Mouse (Mus musculus) liver, embryonic 11.5 days (tissue): Measurements from ENCODE around the gene Tmem127. TPM values are rescaled to one million over a fixed set of nuclear protein-coding genes. Genes with fewer than 3 reads are reported as not detected.

ENCODE experiments used
- ATAC-seq: fragments of 200-750 bp; cut with Nextera tagmentation; replicated peaks from 2 replicates; pipeline ENCODE4 v1.8.0; 2017; ENCODE audit warnings: moderate number of reproducible peaks, mild to moderate bottlenecking, moderate TSS enrichment, moderate library complexity; ENCODE audit not compliant: low FRiP score
- DNase-seq: peaks from one replicate; pipeline ENCODE4 v3.0.0-alpha.2; 2017; ENCODE audit warnings: low spot score
- H3K27ac ChIP-seq: fragments of 300-500 bp; sonication (generic); 2 replicates; pipeline ENCODE4 v1.5.1; 2014; ENCODE audit warnings: mild to moderate bottlenecking, low read depth, low read length, control low read depth
- H3K27me3 ChIP-seq: fragments of 300-500 bp; sonication (generic); replicated peaks from 2 replicates; pipeline ENCODE4 v1.6.1; 2014; ENCODE audit warnings: low read length, mixed read lengths; ENCODE audit not compliant: control insufficient read depth, insufficient read depth
- H3K36me3 ChIP-seq: fragments of 300-500 bp; sonication (generic); 2 replicates; pipeline ENCODE4 v1.6.1; 2014; ENCODE audit warnings: mild to moderate bottlenecking, low read length, moderate library complexity, mixed read lengths; ENCODE audit not compliant: control insufficient read depth, insufficient read depth
- H3K4me1 ChIP-seq: fragments of 300-500 bp; sonication (generic); replicated peaks from 2 replicates; pipeline ENCODE4 v1.6.1; 2014; ENCODE audit warnings: low read length, mixed read lengths; ENCODE audit not compliant: control insufficient read depth, insufficient read depth
- H3K4me2 ChIP-seq: fragments of 300-500 bp; sonication (generic); 2 replicates; pipeline ENCODE4 v1.6.1; 2014; ENCODE audit warnings: mild to moderate bottlenecking, control low read depth, moderate library complexity
- H3K4me3 ChIP-seq: fragments of 300-500 bp; sonication (generic); 2 replicates; pipeline ENCODE4 v1.5.1; 2014; ENCODE audit warnings: low read depth, low read length, control low read depth
- H3K9ac ChIP-seq: fragments of 300-500 bp; sonication (generic); 2 replicates; pipeline ENCODE4 v1.6.1; 2014; ENCODE audit warnings: low read depth, low read length, control low read depth
- H3K9me3 ChIP-seq: fragments of 300-500 bp; sonication (generic); 2 replicates; pipeline ENCODE4 v1.6.1; 2016; ENCODE audit warnings: low read length, inconsistent platforms, mixed read lengths; ENCODE audit not compliant: control insufficient read depth
- WGBS: fragments of 180-500 bp; shearing (Covaris S2); extraction: QIAGEN DNeasy Blood & Tissue Kit; methylation state at CpG from one replicate; pipeline ENCODE4 v1.1.7; 2014; 5-methylcytosine and 5-hydroxymethylcytosine counted together
- polyA plus RNA-seq: library from polyadenylated mRNA; unstranded; fragments of >200 nt; fragmentation: Nextera tagmentation; extraction: Ambion mirVana; gene quantifications from 2 replicates; pipeline ENCODE4 v1.2.1, GENCODE M21; 2014

Gene Tmem127
- polyA plus RNA-seq, 1 experiment from 2014 or later = 16.9 TPM

- H3K4me2 ChIP-seq = no peak overlapping the region
- no peaks in the 10 kb centered on the region for H3K27me3 ChIP-seq
- H3K4me3 ChIP-seq = no peak overlapping the region
- H3K36me3 ChIP-seq = peaks cover 80% of the 10 kb centered on the region
- DNase-seq (no peak), ATAC-seq (no peak)
- H3K4me1 ChIP-seq = no peaks in the 10 kb centered on the region
- H3K9ac ChIP-seq = no peak overlapping the region
- WGBS = 93% methylated on average over 3 of the region's 3 CpGs
- H3K9me3 ChIP-seq = no peaks in the 10 kb centered on the region
- H3K27ac ChIP-seq = no peak overlapping the region
These were observed 22.4 kb upstream of the Tmem127 start for GRCm38 (mm10) chr2:127225261-127225660.

GRCm38 (mm10) chr2:127237897-127238610 is 9.7 kb upstream of the Tmem127 start:
- WGBS = 90% methylated on average over 11 of the region's 11 CpGs
- no peak for ATAC-seq

GRCm38 (mm10) chr2:127240065-127240464 is 7.6 kb upstream of the Tmem127 start:
- H3K27ac ChIP-seq = no peak overlapping the region
- ATAC-seq (no peak), DNase-seq (no peak)
- no peaks in the 10 kb centered on the region for H3K9me3 ChIP-seq
- H3K4me3 ChIP-seq = no peak overlapping the region
- peaks cover 53% of the 10 kb centered on the region for H3K36me3 ChIP-seq
- H3K4me1 ChIP-seq = no peaks in the 10 kb centered on the region
- WGBS = 89% methylated on average over 2 of the region's 2 CpGs
- no peaks in the 10 kb centered on the region for H3K27me3 ChIP-seq
- no peak overlapping the region for H3K9ac ChIP-seq
- no peak overlapping the region for H3K4me2 ChIP-seq

More at GRCm38 (mm10) chr2:127237897-127238610, 9.7 kb upstream of the Tmem127 start:
- Histone ChIP-seq H3K36me3 (peaks cover 60% of the 10 kb centered on the region), H3K4me2 (no peak overlapping the region), H3K27me3 (no peaks in the 10 kb centered on the region), H3K4me1 (no peaks in the 10 kb centered on the region), H3K4me3 (no peak overlapping the region), H3K9me3 (no peaks in the 10 kb centered on the region), H3K27ac (no peak overlapping the region), H3K9ac (no peak overlapping the region)
- DNase-seq = no peak

- H3K36me3 ChIP-seq = peaks cover 8% of the 10 kb centered on the region
- peak; percentile 65 for DNase-seq
- H3K27ac ChIP-seq = peak overlapping the region; percentile 83
- H3K9ac ChIP-seq = peak overlapping the region; percentile 87
- peak overlapping the region; percentile 87 for H3K4me3 ChIP-seq
- H3K4me1 ChIP-seq = peaks cover 20% of the 10 kb centered on the region
- under 1% methylated on average over 39 of the region's 39 CpGs for WGBS
- H3K4me2 ChIP-seq = peak overlapping the region; percentile 98
- no peaks in the 10 kb centered on the region for H3K27me3 ChIP-seq
- no peaks in the 10 kb centered on the region for H3K9me3 ChIP-seq
- peak; percentile 61 for ATAC-seq
These were observed 761 bp downstream of the Tmem127 start for GRCm38 (mm10) chr2:127248334-127249004.

GRCm38 (mm10) chr2:127250291-127251008 is 2.7 kb downstream of the Tmem127 start:
- H3K27ac ChIP-seq = no peak overlapping the region
- no peaks in the 10 kb centered on the region for H3K27me3 ChIP-seq
- peaks cover 20% of the 10 kb centered on the region for H3K4me1 ChIP-seq
- no peak overlapping the region for H3K4me2 ChIP-seq
- no peak overlapping the region for H3K4me3 ChIP-seq
- H3K9me3 ChIP-seq = no peaks in the 10 kb centered on the region
- no peak for ATAC-seq
- DNase-seq = no peak
- H3K9ac ChIP-seq = no peak overlapping the region
- 79% methylated on average over 9 of the region's 9 CpGs for WGBS
- peaks cover 2% of the 10 kb centered on the region; the same call in 1 of the 2 replicates for H3K36me3 ChIP-seq

- no peak for ATAC-seq
- no peak overlapping the region for H3K9ac ChIP-seq
These were observed 3.7 kb downstream of the Tmem127 start for GRCm38 (mm10) chr2:127251457-127251856.

GRCm38 (mm10) chr2:127251880-127252527 is 4.3 kb downstream of the Tmem127 start:
- Histone ChIP-seq H3K9ac (no peak overlapping the region), H3K36me3 (peaks cover 6% of the 10 kb centered on the region), H3K4me2 (no peak overlapping the region), H3K4me3 (no peak overlapping the region), H3K27ac (no peak overlapping the region), H3K27me3 (no peaks in the 10 kb centered on the region), H3K4me1 (peaks cover 13% of the 10 kb centered on the region), H3K9me3 (no peaks in the 10 kb centered on the region)
- DNase-seq = no peak
- WGBS = 84% methylated on average over 3 of the region's 3 CpGs
- ATAC-seq = no peak

More at GRCm38 (mm10) chr2:127251457-127251856, 3.7 kb downstream of the Tmem127 start:
- WGBS = 78% methylated on average over 3 of the region's 3 CpGs
- no peak overlapping the region for H3K4me2 ChIP-seq
- no peak overlapping the region for H3K27ac ChIP-seq
- H3K9me3 ChIP-seq = no peaks in the 10 kb centered on the region
- H3K4me1 ChIP-seq = peaks cover 19% of the 10 kb centered on the region
- no peak overlapping the region for H3K4me3 ChIP-seq
- H3K36me3 ChIP-seq = peaks cover 4% of the 10 kb centered on the region
- DNase-seq = no peak
- H3K27me3 ChIP-seq = no peaks in the 10 kb centered on the region

GRCm38 (mm10) chr2:127252787-127253186 is 5.1 kb downstream of the Tmem127 start:
- Histone ChIP-seq H3K27ac (no peak overlapping the region), H3K36me3 (peaks cover 13% of the 10 kb centered on the region), H3K4me3 (no peak overlapping the region), H3K9ac (no peak overlapping the region), H3K4me1 (peaks cover 13% of the 10 kb centered on the region), H3K4me2 (no peak overlapping the region), H3K9me3 (no peaks in the 10 kb centered on the region), H3K27me3 (no peaks in the 10 kb centered on the region)
- DNase-seq = no peak
- 78% methylated on average over 5 of the region's 5 CpGs for WGBS
- no peak for ATAC-seq
